In the genomic region with DNA sequence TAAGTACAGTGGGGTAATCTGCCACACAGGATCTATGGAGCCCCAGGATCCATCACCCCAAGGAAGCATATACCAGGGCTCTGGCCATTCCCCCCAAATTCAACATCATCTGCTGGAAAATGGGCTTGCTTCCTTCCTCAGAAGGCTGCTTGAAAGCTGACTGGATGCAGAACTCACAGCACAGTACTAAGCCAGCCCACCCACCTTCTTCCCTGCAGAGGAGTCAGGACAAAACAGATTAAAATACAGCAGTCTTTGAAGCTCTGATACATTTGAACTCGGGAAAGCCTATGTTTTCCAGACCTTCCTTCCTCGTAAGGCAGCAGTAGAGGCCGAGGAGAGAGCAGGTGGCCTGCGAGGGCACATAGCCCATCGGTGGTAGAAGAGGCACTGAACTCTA, we compare ENCODE assay signal across 17 mouse cellular contexts.
A peak's percentile ranks its signal among the peaks of the same experiment; 100 is the strongest.
DNase-seq lines count a peak whose midpoint lies in the region; ATAC-seq and TF ChIP-seq lines count a peak whose summit lies in the region.
"Had no signal": no experiment of that assay in that cellular context is flagged by ENCODE, and none has a peak within 500 bp of the region (broad histone marks: within the 10 kb centered on the region; RNA-seq: fewer than 3 reads in every experiment).

No protein-coding gene starts in this region.

- ATAC-seq in stomach, embryonic 14.5 days (ENCODE audit: insufficient number of reproducible peaks, insufficient read depth, low FRiP score, low read depth), result no peak
- no peak for ATAC-seq in stomach, postnatal 0 days (ENCODE audit: low FRiP score, low TSS enrichment)
- ATAC-seq in embryonic facial prominence, embryonic 12.5 days (ENCODE audit: insufficient number of reproducible peaks, insufficient read depth, low FRiP score, low TSS enrichment), result no peak
- ATAC-seq in limb, embryonic 11.5 days (ENCODE audit: insufficient number of reproducible peaks, low FRiP score, low TSS enrichment, low read depth), result peak; percentile 61; the same call in 1 of the 2 replicates
- ATAC-seq: intestine, embryonic 15.5 days had no signal

- no peak overlapping the region for H3K9ac ChIP-seq in stomach, embryonic 14.5 days (replicated peaks; ENCODE audit: low read depth, low read length)
- no peak overlapping the region for H3K9ac ChIP-seq in stomach, postnatal 0 days (ENCODE audit: low read length)
- H3K9ac ChIP-seq in embryonic facial prominence, embryonic 12.5 days, result no peak overlapping the region
- no peak overlapping the region for H3K9ac ChIP-seq in limb, embryonic 11.5 days (ENCODE audit: low read length)
- H3K9ac ChIP-seq: forebrain, embryonic 12.5 days; forebrain, postnatal 0 days; heart, embryonic 12.5 days; hindbrain, embryonic 14.5 days; intestine, embryonic 15.5 days had no signal

- no peak for TF ChIP-seq EP300 in stomach, postnatal 0 days (optimal IDR thresholded peaks at IDR 0.05)

- no peaks in the 10 kb centered on the region for H3K4me1 ChIP-seq in stomach, embryonic 14.5 days (ENCODE audit: control insufficient read depth, insufficient read depth, low read length)
- H3K4me1 ChIP-seq in stomach, postnatal 0 days (replicated peaks; ENCODE audit: control insufficient read depth, insufficient read depth), result no peaks in the 10 kb centered on the region
- H3K4me1 ChIP-seq in embryonic facial prominence, embryonic 12.5 days, result peaks cover 21% of the 10 kb centered on the region; the same call in 1 of the 2 replicates
- H3K4me1 ChIP-seq in limb, embryonic 11.5 days (ENCODE audit: control insufficient read depth, insufficient read depth, low read length), result peaks cover 6% of the 10 kb centered on the region; the same call in 1 of the 2 replicates
- H3K4me1 ChIP-seq: intestine, embryonic 15.5 days had no signal

- no peak for DNase-seq in stomach, postnatal 0 days (ENCODE audit: low spot score)
- DNase-seq in limb, embryonic 11.5 days (ENCODE audit: low spot score), result no peak
- DNase-seq in gastrocnemius, postnatal 36 days, result no peak
- DNase-seq in thymus, postnatal 25 days, result no peak
- DNase-seq in gastrocnemius, postnatal 4 days (ENCODE audit: low spot score in 2 of 2), result no peak
- DNase-seq: adrenal gland, adult 2 months; adrenal gland, postnatal 25 days; cerebellum, adult 2 months; cerebellum, postnatal 10 days; forebrain, postnatal 0 days had no signal

- H3K4me2 ChIP-seq in stomach, embryonic 14.5 days (replicated peaks; ENCODE audit: low read depth, low read length), result no peak overlapping the region
- H3K4me2 ChIP-seq in stomach, postnatal 0 days (replicated peaks; ENCODE audit: low read depth), result no peak overlapping the region
- no peak overlapping the region for H3K4me2 ChIP-seq in embryonic facial prominence, embryonic 12.5 days (replicated peaks)
- no peak overlapping the region for H3K4me2 ChIP-seq in limb, embryonic 11.5 days (ENCODE audit: low read depth, severe bottlenecking)
- H3K4me2 ChIP-seq: forebrain, embryonic 12.5 days; heart, embryonic 12.5 days; hindbrain, embryonic 14.5 days; intestine, embryonic 15.5 days had no signal

- WGBS in stomach, embryonic 14.5 days, result 65% methylated on average over 5 of the region's 5 CpGs
- 76% methylated on average over 5 of the region's 5 CpGs for WGBS in stomach, postnatal 0 days
- WGBS in embryonic facial prominence, embryonic 12.5 days, result 70% methylated on average over 5 of the region's 5 CpGs
- WGBS in limb, embryonic 11.5 days, result 55% methylated on average over 5 of the region's 5 CpGs

- TF ChIP-seq CTCF in stomach, postnatal 0 days (IDR thresholded peaks at IDR 0.05; ENCODE audit: low read depth), result no peak

- H3K4me3 ChIP-seq in stomach, embryonic 14.5 days (ENCODE audit: low read depth, low read length), result no peak overlapping the region
- H3K4me3 ChIP-seq in stomach, postnatal 0 days (ENCODE audit: low read depth, low read length), result no peak overlapping the region
- H3K4me3 ChIP-seq in embryonic facial prominence, embryonic 12.5 days, result no peak overlapping the region
- H3K4me3 ChIP-seq in limb, embryonic 11.5 days (ENCODE audit: low read depth, low read length), result no peak overlapping the region
- H3K4me3 ChIP-seq: forebrain, embryonic 12.5 days; heart, embryonic 12.5 days; hindbrain, embryonic 10.5 days; intestine, embryonic 15.5 days had no signal

- H3K9me3 ChIP-seq in stomach, embryonic 14.5 days (ENCODE audit: control insufficient read depth, low read depth, low read length), result no peaks in the 10 kb centered on the region
- no peaks in the 10 kb centered on the region for H3K9me3 ChIP-seq in stomach, postnatal 0 days (ENCODE audit: control insufficient read depth, low read length)
- no peaks in the 10 kb centered on the region for H3K9me3 ChIP-seq in embryonic facial prominence, embryonic 12.5 days
- H3K9me3 ChIP-seq in limb, embryonic 11.5 days (ENCODE audit: control insufficient read depth, low read length), result no peaks in the 10 kb centered on the region
- H3K9me3 ChIP-seq: forebrain, embryonic 12.5 days; heart, embryonic 12.5 days; hindbrain, embryonic 10.5 days; intestine, embryonic 15.5 days had no signal

- no peaks in the 10 kb centered on the region for H3K27me3 ChIP-seq in stomach, embryonic 14.5 days (ENCODE audit: control insufficient read depth, insufficient read depth, low read length)
- no peaks in the 10 kb centered on the region for H3K27me3 ChIP-seq in stomach, postnatal 0 days (ENCODE audit: control insufficient read depth, insufficient read depth, low read length)
- peaks cover 26% of the 10 kb centered on the region; the same call in 1 of the 2 replicates for H3K27me3 ChIP-seq in embryonic facial prominence, embryonic 12.5 days
- H3K27me3 ChIP-seq in limb, embryonic 11.5 days (ENCODE audit: control insufficient read depth, insufficient read depth, low read length), result peaks cover 6% of the 10 kb centered on the region

- H3K36me3 ChIP-seq in stomach, embryonic 14.5 days (ENCODE audit: control insufficient read depth, insufficient read depth, low read length), result no peaks in the 10 kb centered on the region
- no peaks in the 10 kb centered on the region for H3K36me3 ChIP-seq in stomach, postnatal 0 days (ENCODE audit: control insufficient read depth, insufficient read depth, low read length)
- no peaks in the 10 kb centered on the region for H3K36me3 ChIP-seq in embryonic facial prominence, embryonic 12.5 days
- no peaks in the 10 kb centered on the region for H3K36me3 ChIP-seq in limb, embryonic 11.5 days (ENCODE audit: control insufficient read depth, insufficient read depth, low read length)
- H3K36me3 ChIP-seq: forebrain, embryonic 12.5 days; heart, embryonic 12.5 days; hindbrain, embryonic 10.5 days; intestine, embryonic 15.5 days had no signal

- peak overlapping the region; percentile 21; the same call in 1 of the 2 replicates for H3K27ac ChIP-seq in stomach, embryonic 14.5 days (ENCODE audit: low read length)
- no peak overlapping the region for H3K27ac ChIP-seq in stomach, postnatal 0 days (replicated peaks)
- peak overlapping the region; percentile 85 for H3K27ac ChIP-seq in embryonic facial prominence, embryonic 12.5 days
- H3K27ac ChIP-seq in limb, embryonic 11.5 days (replicated peaks; ENCODE audit: low read depth, low read length), result peak overlapping the region; percentile 30; the same call in 1 of the 2 replicates
- H3K27ac ChIP-seq: forebrain, embryonic 12.5 days; hindbrain, embryonic 10.5 days; hindbrain, embryonic 14.5 days; intestine, embryonic 15.5 days had no signal

- intact Hi-C loops in gastrocnemius, postnatal 36 days (cut with DNase I), result no loop called here
